Mouse (Mus musculus) lung, postnatal 0 days (tissue): ENCODE results near the gene Rho.

Experiments
- CTCF ChIP-seq: IDR thresholded peaks from 2 replicates; pipeline ENCODE4 v1.5.1; 2016; ENCODE audit warnings: antibody characterized with exemption, mild to moderate bottlenecking
- EP300 ChIP-seq: IDR thresholded peaks from 2 replicates; pipeline ENCODE4 v1.6.1; 2016; ENCODE audit warnings: antibody characterized with exemption, mild to moderate bottlenecking, control low read depth

DNA sequence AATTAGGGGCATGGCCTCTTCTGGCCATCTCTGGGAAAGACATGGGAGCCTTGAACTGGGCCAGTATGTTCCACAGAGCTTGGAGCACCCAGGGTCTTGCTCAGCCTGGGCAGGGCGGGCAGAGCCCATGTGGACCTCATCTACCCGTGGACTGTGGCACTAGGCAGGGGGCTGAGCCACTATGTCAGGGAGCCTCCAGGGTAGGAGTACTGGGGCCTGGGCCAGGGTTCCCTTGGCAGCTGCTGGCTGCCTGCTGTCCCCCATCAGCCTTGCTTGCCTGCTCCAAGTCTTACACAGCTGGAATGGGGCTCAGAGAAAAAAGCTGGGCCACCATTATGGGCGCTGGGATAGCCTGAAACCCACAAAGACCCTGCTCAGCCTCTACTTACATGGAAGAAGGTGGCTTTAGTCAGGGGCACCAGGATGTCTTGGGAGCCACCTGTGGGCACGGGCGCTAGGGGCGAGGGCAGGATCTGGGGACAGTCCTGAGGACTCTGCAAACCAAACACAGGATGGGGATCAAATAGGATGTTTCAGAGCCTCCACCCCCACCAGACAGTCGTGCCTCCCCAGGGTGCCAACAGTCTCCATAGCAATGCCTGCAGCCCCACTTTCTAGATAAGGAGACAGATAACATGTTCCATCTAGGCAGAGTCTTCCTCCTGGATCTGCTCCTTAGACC, 40.7 kb downstream of the Rho start:
- TF ChIP-seq CTCF, result no peak
- TF ChIP-seq EP300, result no peak
